Mouse (Mus musculus) MEL (cell line): ENCODE data around the gene Olfr1491. TPM values are rescaled to one million over a fixed set of nuclear protein-coding genes. Genes with fewer than 3 reads are reported as not detected.

Experiments used
- DNase-seq: peaks from one replicate; pipeline ENCODE4 v3.0.0; 2011; ENCODE audit warnings: low read depth, low spot score
- H3K27ac ChIP-seq: 2 replicates; pipeline ENCODE4 v1.5.1; 2012; ENCODE audit warnings: low read depth, mild to moderate bottlenecking, control low read depth, low read length, moderate library complexity; ENCODE audit not compliant: control insufficient read depth
- H3K27me3 ChIP-seq, 2 experiments: fragments of 150-350 bp in 1 of 2; sonication (generic) in 1 of 2; 2 replicates each; pipeline ENCODE4 v1.6.1; 2012; ENCODE audit warnings: low read length in 2 of 2, mild to moderate bottlenecking in 2 of 2, improper control_type of control experiment in 1 of 2, moderate library complexity in 1 of 2; ENCODE audit not compliant: insufficient read depth in 2 of 2, control insufficient read depth in 1 of 2
- H3K36me3 ChIP-seq, 2 experiments: 2 replicates each; pipeline ENCODE4 v1.6.1; 2012 to 2014; ENCODE audit warnings: low read length in 2 of 2, improper control_type of control experiment in 1 of 2, inconsistent platforms in 1 of 2, mild to moderate bottlenecking in 1 of 2; ENCODE audit not compliant: insufficient read depth in 2 of 2, control insufficient read depth in 1 of 2
- H3K4me1 ChIP-seq, 2 experiments: fragments of 150-350 bp in 1 of 2; sonication (generic) in 1 of 2; 2 replicates each; pipeline ENCODE4 v1.6.1; 2012; ENCODE audit warnings: low read length in 2 of 2, improper control_type of control experiment in 1 of 2, mild to moderate bottlenecking in 1 of 2; ENCODE audit not compliant: insufficient read depth in 2 of 2, control insufficient read depth in 1 of 2
- H3K4me3 ChIP-seq, 2 experiments: fragments of 150-350 bp in 1 of 2; sonication (generic) in 1 of 2; 2 replicates each; pipeline ENCODE4 v1.5.1; 2012; ENCODE audit warnings: low read depth in 2 of 2, low read length in 2 of 2, mild to moderate bottlenecking in 2 of 2, moderate library complexity in 2 of 2, control low read depth in 1 of 2, improper control_type of control experiment in 1 of 2; ENCODE audit not compliant: control insufficient read depth in 1 of 2, insufficient read depth in 1 of 2
- H3K79me2 ChIP-seq: 2 replicates; pipeline ENCODE4 v1.6.1; 2012; ENCODE audit warnings: mild to moderate bottlenecking, low read length, moderate library complexity; ENCODE audit not compliant: control insufficient read depth, poor library complexity, insufficient read depth
- H3K9ac ChIP-seq: 2 replicates; pipeline ENCODE4 v1.6.1; 2012; ENCODE audit warnings: low read depth, mild to moderate bottlenecking, control low read depth, low read length, moderate library complexity; ENCODE audit not compliant: control insufficient read depth, poor library complexity, severe bottlenecking
- H3K9me3 ChIP-seq: fragments of 150-350 bp; sonication (generic); replicated peaks from 2 replicates; pipeline ENCODE4 v1.6.1; 2012; ENCODE audit warnings: mild to moderate bottlenecking, low read length, improper control_type of control experiment, moderate library complexity; ENCODE audit not compliant: insufficient read depth
- CTCF ChIP-seq, 3 experiments: IDR thresholded peaks in 2 of 3; conservative IDR thresholded peaks in 1 of 3; 2 replicates each; pipeline ENCODE4 v1.5.1; 2011 to 2012; ENCODE audit warnings: low read length in 3 of 3, low read depth in 2 of 3, mild to moderate bottlenecking in 2 of 3, improper control_type of control experiment in 1 of 3, inconsistent platforms in 1 of 3, mixed read lengths in 1 of 3, moderate library complexity in 1 of 3; ENCODE audit not compliant: control insufficient read depth in 1 of 3, insufficient read depth in 1 of 3, poor library complexity in 1 of 3, severe bottlenecking in 1 of 3
- JUND ChIP-seq: IDR thresholded peaks from 2 replicates; pipeline ENCODE4 v1.6.1; 2011; ENCODE audit warnings: low read depth, mild to moderate bottlenecking, improper control_type of control experiment, low read length
- TBP ChIP-seq: IDR thresholded peaks from 2 replicates; pipeline ENCODE4 v1.8.0; 2011; ENCODE audit warnings: low read depth, low read length, improper control_type of control experiment
- USF2 ChIP-seq, 2 experiments: IDR thresholded peaks; 2 replicates each; pipeline ENCODE4 v1.6.1; 2011 to 2012; ENCODE audit warnings: improper control_type of control experiment in 2 of 2, low read length in 2 of 2, borderline replicate concordance in 1 of 2, inconsistent platforms in 1 of 2, low read depth in 1 of 2, mild to moderate bottlenecking in 1 of 2; ENCODE audit not compliant: insufficient read depth in 1 of 2
- polyA plus RNA-seq, 2 experiments: library from polyadenylated mRNA; stranded (reverse) in 1 of 2; unstranded in 1 of 2; fragments of >175 nt in 1 of 2; fragments of >200 nt in 1 of 2; gene quantifications; 2 replicates each; pipeline versions ENCODE4 v1.2.1 to v1.2.4; 2012; ENCODE audit warnings: low replicate concordance in 2 of 2, low read depth in 1 of 2; ENCODE audit not compliant: insufficient read length in 2 of 2, insufficient read depth in 1 of 2, missing spikeins in 1 of 2
- total RNA-seq: library from RNA; depleted of rRNA; stranded (reverse); fragments of 300-350 nt; gene quantifications from 2 replicates; pipeline ENCODE4 v1.2.3, GENCODE M21; 2012; rRNA removed

Gene Olfr1491
- total and polyA plus RNA-seq, 3 experiments: not detected

DNA sequence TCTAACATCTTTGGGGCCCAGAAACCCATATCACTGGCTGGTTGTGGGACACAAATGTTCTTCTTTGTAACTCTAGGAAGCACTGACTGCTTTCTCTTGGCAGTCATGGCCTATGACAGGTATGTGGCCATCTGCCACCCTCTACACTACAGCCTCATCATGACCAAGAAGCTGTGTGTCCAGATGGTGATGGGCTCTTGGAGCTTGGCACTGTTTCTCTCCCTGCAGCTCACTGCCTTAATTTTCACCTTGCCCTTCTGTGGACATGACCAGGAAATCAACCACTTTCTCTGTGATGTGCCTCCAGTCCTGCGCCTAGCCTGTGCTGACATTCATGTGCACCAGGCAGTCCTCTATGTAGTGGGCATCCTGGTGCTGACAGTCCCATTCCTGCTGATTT is 52.3 kb downstream of the Olfr1491 start:
- no peaks in the 10 kb centered on the region for H3K36me3 ChIP-seq
- no peak for DNase-seq
- H3K27ac ChIP-seq: no peak overlapping the region
- no peaks in the 10 kb centered on the region for H3K4me1 ChIP-seq
- H3K9me3 ChIP-seq: no peaks in the 10 kb centered on the region
- TF ChIP-seq CTCF (IDR thresholded peaks at IDR 0.05 in 2 of 3, conservative IDR thresholded peaks at IDR 0.05 in 1 of 3; ENCODE audit: control insufficient read depth in 1 of 3, insufficient read depth in 1 of 3, low read depth in 2 of 3, low read length in 3 of 3, poor library complexity in 1 of 3, severe bottlenecking in 1 of 3) (no peak), JUND (no peak), TBP (no peak), USF2 (IDR thresholded peaks at IDR 0.05; ENCODE audit: borderline replicate concordance in 1 of 2, insufficient read depth in 1 of 2, low read depth in 1 of 2, low read length in 2 of 2) (no peak)
- TF ChIP-seq, all 39 proteins: peak for 0
- no peaks in the 10 kb centered on the region for H3K27me3 ChIP-seq
- H3K79me2 ChIP-seq: no peaks in the 10 kb centered on the region
- no peak overlapping the region for H3K4me3 ChIP-seq
- no peak overlapping the region for H3K9ac ChIP-seq

Other genes starting within 250 kb of the Olfr1491 start
- not detected in 2 replicates for gene Olfr1472, start 241.2 kb upstream of the Olfr1491 start, total RNA-seq
- not detected for gene Olfr1472, start 241.2 kb upstream of the Olfr1491 start, polyA plus RNA-seq
- gene Olfr1474, start 227.7 kb upstream of the Olfr1491 start, total RNA-seq: not detected in 2 replicates
- gene Olfr1474, start 227.7 kb upstream of the Olfr1491 start, polyA plus RNA-seq: not detected
- gene Olfr1475, start 217.1 kb upstream of the Olfr1491 start, total RNA-seq: not detected in 2 replicates
- gene Olfr1475, start 217.1 kb upstream of the Olfr1491 start, polyA plus RNA-seq: not detected
- not detected in 2 replicates for gene Olfr1477, start 196.7 kb upstream of the Olfr1491 start, total RNA-seq
- gene Olfr1477, start 196.7 kb upstream of the Olfr1491 start, polyA plus RNA-seq: not detected
- not detected in 2 replicates for gene Olfr1480, start 169.4 kb upstream of the Olfr1491 start, total RNA-seq
- not detected for gene Olfr1480, start 169.4 kb upstream of the Olfr1491 start, polyA plus RNA-seq
- gene Olfr1484, start 113.8 kb upstream of the Olfr1491 start, total RNA-seq: not detected in 2 replicates
- not detected for gene Olfr1484, start 113.8 kb upstream of the Olfr1491 start, polyA plus RNA-seq
- gene Olfr1487, start 79.9 kb upstream of the Olfr1491 start, total RNA-seq: not detected in 2 replicates
- gene Olfr1487, start 79.9 kb upstream of the Olfr1491 start, polyA plus RNA-seq: not detected
- not detected in 2 replicates for gene Olfr1489, start 65.6 kb upstream of the Olfr1491 start, total RNA-seq
- gene Olfr1489, start 65.6 kb upstream of the Olfr1491 start, polyA plus RNA-seq: not detected
- gene Olfr1490, start 46.2 kb upstream of the Olfr1491 start, total RNA-seq: not detected in 2 replicates
- not detected for gene Olfr1490, start 46.2 kb upstream of the Olfr1491 start, polyA plus RNA-seq
- not detected in 2 replicates for gene Olfr1493-ps1, start 26.0 kb downstream of the Olfr1491 start, total RNA-seq
- not detected for gene Olfr1493-ps1, start 26.0 kb downstream of the Olfr1491 start, polyA plus RNA-seq
- not detected in 2 replicates for gene Olfr1494, start 42.5 kb downstream of the Olfr1491 start, total RNA-seq
- not detected for gene Olfr1494, start 42.5 kb downstream of the Olfr1491 start, polyA plus RNA-seq
- not detected in 2 replicates for gene Olfr1495, start 67.3 kb downstream of the Olfr1491 start, total RNA-seq
- not detected for gene Olfr1495, start 67.3 kb downstream of the Olfr1491 start, polyA plus RNA-seq
- gene Olfr1496, start 80.6 kb downstream of the Olfr1491 start, total RNA-seq: not detected in 2 replicates
- gene Olfr1496, start 80.6 kb downstream of the Olfr1491 start, polyA plus RNA-seq: not detected
- gene Olfr1497, start 100.9 kb downstream of the Olfr1491 start, total RNA-seq: not detected in 2 replicates
- not detected for gene Olfr1497, start 100.9 kb downstream of the Olfr1491 start, polyA plus RNA-seq
- gene Olfr1499, start 122.2 kb downstream of the Olfr1491 start, total RNA-seq: not detected in 2 replicates
- gene Olfr1499, start 122.2 kb downstream of the Olfr1491 start, polyA plus RNA-seq: not detected
- not detected in 2 replicates for gene Olfr1500, start 133.2 kb downstream of the Olfr1491 start, total RNA-seq
- not detected for gene Olfr1500, start 133.2 kb downstream of the Olfr1491 start, polyA plus RNA-seq
- gene Olfr1501, start 153.4 kb downstream of the Olfr1491 start, total RNA-seq: not detected in 2 replicates
- not detected for gene Olfr1501, start 153.4 kb downstream of the Olfr1491 start, polyA plus RNA-seq
- gene Olfr1502, start 164.5 kb downstream of the Olfr1491 start, total RNA-seq: not detected in 2 replicates
- gene Olfr1502, start 164.5 kb downstream of the Olfr1491 start, polyA plus RNA-seq: not detected
- gene Olfr1504, start 200.7 kb downstream of the Olfr1491 start, total RNA-seq: not detected in 2 replicates
- gene Olfr1504, start 200.7 kb downstream of the Olfr1491 start, polyA plus RNA-seq: not detected
- not detected in 2 replicates for gene Olfr1505, start 216.3 kb downstream of the Olfr1491 start, total RNA-seq
- gene Olfr1505, start 216.3 kb downstream of the Olfr1491 start, polyA plus RNA-seq: under 1 TPM in 1 of 2 experiments, not detected in 1; 0.01 TPM